Mouse (Mus musculus) neural tube, embryonic 11.5 days (tissue): Measurements from ENCODE around the gene Spast. TPM values are rescaled to one million over a fixed set of nuclear protein-coding genes. Genes with fewer than 3 reads are reported as not detected.
"Not testable (repeated sequence)": the region's sequence is repeated elsewhere in the genome, so short reads cannot be mapped to it uniquely, and the experiment has no call there.

ENCODE experiments used
- ATAC-seq: fragments of 200-750 bp; cut with Nextera tagmentation; 2 replicates; pipeline ENCODE4 v1.8.0; 2017; ENCODE audit warnings: moderate number of reproducible peaks, mild to moderate bottlenecking, moderate TSS enrichment, moderate library complexity; ENCODE audit not compliant: insufficient read depth, low FRiP score, low TSS enrichment
- DNase-seq: peaks from one replicate; pipeline ENCODE4 v3.0.0-alpha.2; 2015; ENCODE audit warnings: low spot score
- H3K27ac ChIP-seq: fragments of 300-500 bp; sonication (generic); 2 replicates; pipeline ENCODE4 v1.5.1; 2014; ENCODE audit warnings: low read depth, mild to moderate bottlenecking, low read length
- H3K27me3 ChIP-seq: fragments of 300-500 bp; sonication (generic); 2 replicates; pipeline ENCODE4 v1.6.1; 2014; ENCODE audit warnings: mild to moderate bottlenecking, low read length, mixed read lengths; ENCODE audit not compliant: control insufficient read depth, insufficient read depth
- H3K36me3 ChIP-seq: fragments of 300-500 bp; sonication (generic); 2 replicates; pipeline ENCODE4 v1.6.1; 2014; ENCODE audit warnings: mild to moderate bottlenecking, low read length, moderate library complexity, mixed read lengths; ENCODE audit not compliant: control insufficient read depth, insufficient read depth
- H3K4me1 ChIP-seq: fragments of 300-500 bp; sonication (generic); 2 replicates; pipeline ENCODE4 v1.6.1; 2014; ENCODE audit warnings: low read length, mixed read lengths; ENCODE audit not compliant: control insufficient read depth, insufficient read depth
- H3K4me2 ChIP-seq: fragments of 300-500 bp; sonication (generic); 2 replicates; pipeline ENCODE4 v1.6.1; 2014; ENCODE audit warnings: low read depth, mild to moderate bottlenecking, moderate library complexity
- H3K4me3 ChIP-seq: fragments of 300-500 bp; sonication (generic); 2 replicates; pipeline ENCODE4 v1.5.1; 2014; ENCODE audit warnings: low read depth, low read length
- H3K9ac ChIP-seq: fragments of 300-500 bp; sonication (generic); 2 replicates; pipeline ENCODE4 v1.6.1; 2014; ENCODE audit warnings: mild to moderate bottlenecking, low read length
- H3K9me3 ChIP-seq: fragments of 300-500 bp; sonication (generic); 2 replicates; pipeline ENCODE4 v1.6.1; 2016; ENCODE audit warnings: low read length; ENCODE audit not compliant: control insufficient read depth
- WGBS: fragments of 180-500 bp; shearing (Covaris S2); extraction: QIAGEN DNeasy Blood & Tissue Kit; methylation state at CpG from one replicate; pipeline ENCODE4 v1.1.7; 2014; 5-methylcytosine and 5-hydroxymethylcytosine counted together
- polyA plus RNA-seq: library from polyadenylated mRNA; unstranded; fragments of >200 nt; fragmentation: Nextera tagmentation; extraction: Ambion mirVana; gene quantifications from 2 replicates; pipeline ENCODE4 v1.2.1, GENCODE M21; 2014

Gene Spast
- polyA plus RNA-seq, 1 experiment from 2014 or later = 49.3 TPM

DNA sequence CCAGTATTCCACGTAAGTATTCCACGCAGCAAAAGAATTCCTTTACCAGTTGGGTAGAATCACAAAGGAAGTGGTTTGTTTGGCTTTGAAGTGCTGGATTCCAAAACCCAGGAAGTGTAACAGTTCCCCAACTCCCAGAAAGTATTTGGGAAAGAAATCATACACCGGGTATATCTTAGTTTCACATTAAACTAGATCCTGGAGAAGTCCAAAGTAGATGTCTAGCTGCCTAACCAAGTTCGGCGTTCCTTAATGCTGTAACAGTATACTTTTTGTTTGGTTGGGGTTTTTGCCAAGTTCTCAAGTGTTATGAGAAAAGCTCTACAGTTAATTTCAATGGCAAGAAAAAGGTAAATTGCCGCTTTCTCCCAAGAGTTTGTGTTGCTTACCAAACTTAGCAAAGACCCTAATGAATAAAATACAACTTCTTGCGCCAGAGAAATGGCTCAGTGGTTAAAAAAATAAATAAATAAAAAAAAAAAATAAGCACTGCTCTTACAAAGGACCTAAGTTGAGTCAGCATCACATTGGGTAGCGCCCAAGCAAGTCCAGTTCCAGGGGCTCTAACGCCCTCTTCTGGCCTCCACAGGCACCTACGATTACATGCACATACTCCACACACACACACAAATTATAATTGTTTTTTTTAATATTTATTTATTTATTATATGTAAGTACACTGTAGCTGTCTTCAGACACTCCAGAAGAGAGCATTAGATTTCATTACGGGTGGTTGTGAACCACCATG lies 42.5 kb upstream of the Spast start:
- H3K9me3 ChIP-seq = no peaks in the 10 kb centered on the region

DNA sequence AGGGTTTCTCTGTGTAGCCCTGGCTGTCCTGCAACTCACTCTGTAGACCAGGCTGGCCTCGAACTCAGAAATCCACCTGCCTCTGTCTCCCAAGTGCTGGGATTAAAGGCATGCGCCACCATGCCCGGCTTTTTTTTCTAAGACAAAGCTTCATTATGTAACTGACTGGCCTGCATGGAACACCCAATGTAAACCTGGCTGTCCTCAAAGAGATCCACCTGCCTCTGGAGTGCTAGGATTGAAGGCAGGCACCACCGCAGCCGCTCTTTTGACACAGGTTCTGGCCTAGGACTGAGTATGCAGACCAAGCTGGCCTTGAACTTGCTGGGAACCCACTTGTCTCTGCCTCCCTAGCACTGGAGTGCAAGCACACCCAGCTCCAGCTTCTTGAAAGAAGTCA lies 41.8 kb upstream of the Spast start:
- DNase-seq, ATAC-seq, H3K9me3 ChIP-seq, H3K9ac ChIP-seq, H3K4me2 ChIP-seq, H3K27ac ChIP-seq, H3K4me3 ChIP-seq, H3K36me3 ChIP-seq, H3K27me3 ChIP-seq: not testable (repeated sequence)
- peaks cover 10% of the 10 kb centered on the region; the same call in 1 of the 2 replicates for H3K4me1 ChIP-seq
- WGBS = 90% methylated on average over 5 of the region's 5 CpGs

More for the DNA sequence above, 42.5 kb upstream of the Spast start:
- H3K4me3 ChIP-seq = peak overlapping the region; percentile 97
- DNase-seq = no peak
- H3K27me3 ChIP-seq = no peaks in the 10 kb centered on the region
- ATAC-seq = no peak
- H3K4me2 ChIP-seq = peak overlapping the region; percentile 77
- H3K9ac ChIP-seq = peak overlapping the region; percentile 95; the same call in 1 of the 2 replicates
- peaks cover 2% of the 10 kb centered on the region for H3K36me3 ChIP-seq
- 50% methylated on average over 11 of the region's 11 CpGs for WGBS
- H3K4me1 ChIP-seq = peaks cover 10% of the 10 kb centered on the region; the same call in 1 of the 2 replicates
- peak overlapping the region; percentile 94; the same call in 1 of the 2 replicates for H3K27ac ChIP-seq

DNA sequence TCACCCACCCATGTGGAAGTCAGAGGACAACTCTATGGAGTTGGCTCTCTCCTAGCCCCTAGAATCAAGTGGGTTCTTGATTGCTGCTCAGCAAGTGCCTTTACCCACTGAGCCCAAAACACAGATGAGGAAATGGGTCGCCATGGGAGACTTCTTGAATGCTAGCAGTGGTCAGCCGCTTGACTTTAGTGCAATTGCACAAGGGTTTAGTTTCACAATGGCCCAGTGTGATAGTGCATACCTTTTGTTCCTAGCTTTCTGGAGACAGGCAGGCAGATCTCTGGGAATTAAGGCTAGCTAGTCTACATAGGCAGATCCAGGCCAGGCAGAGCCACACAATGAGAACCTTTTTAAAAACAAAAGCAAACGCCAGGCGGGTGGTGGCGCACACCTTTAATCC lies 38.7 kb upstream of the Spast start:
- DNase-seq = no peak
- no peak overlapping the region for H3K9ac ChIP-seq
- H3K36me3 ChIP-seq = peaks cover 2% of the 10 kb centered on the region
- no peak for ATAC-seq
- no peaks in the 10 kb centered on the region for H3K9me3 ChIP-seq
- H3K4me1 ChIP-seq = 0 out of 2 replicates have a peak, but pooled peaks cover 4% of the 10 kb centered on the region
- H3K27me3 ChIP-seq = no peaks in the 10 kb centered on the region
- H3K4me2 ChIP-seq = no peak overlapping the region
- 91% methylated on average over 5 of the region's 5 CpGs for WGBS
- H3K27ac ChIP-seq = no peak overlapping the region
- no peak overlapping the region for H3K4me3 ChIP-seq

DNA sequence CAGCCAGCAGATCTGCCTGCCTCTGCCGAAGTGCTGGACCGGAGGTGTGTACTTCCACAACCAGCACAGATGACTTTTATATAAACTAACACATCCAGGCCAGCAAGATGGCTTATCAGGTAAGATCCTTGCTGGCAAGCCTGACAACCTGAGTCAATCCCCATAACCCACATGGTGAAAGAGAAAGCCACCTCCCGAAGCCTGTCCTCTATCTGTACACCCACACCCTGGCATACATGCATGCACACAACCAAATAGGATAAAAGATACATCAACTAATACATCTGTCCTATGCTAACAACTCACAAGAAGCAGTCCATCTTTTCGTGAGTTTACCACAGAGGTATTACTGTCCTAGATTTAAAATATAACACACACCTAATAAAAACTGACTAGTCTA lies 34.7 kb upstream of the Spast start:
- H3K36me3 ChIP-seq = peaks cover 3% of the 10 kb centered on the region
- over 99% methylated on average over 4 of the region's 4 CpGs for WGBS
- H3K4me3 ChIP-seq = no peak overlapping the region
- DNase-seq (no peak), ATAC-seq (no peak)
- H3K4me2 ChIP-seq = no peak overlapping the region
- no peaks in the 10 kb centered on the region for H3K9me3 ChIP-seq
- H3K27me3 ChIP-seq = no peaks in the 10 kb centered on the region
- no peaks in the 10 kb centered on the region for H3K4me1 ChIP-seq
- no peak overlapping the region for H3K27ac ChIP-seq
- no peak overlapping the region for H3K9ac ChIP-seq

DNA sequence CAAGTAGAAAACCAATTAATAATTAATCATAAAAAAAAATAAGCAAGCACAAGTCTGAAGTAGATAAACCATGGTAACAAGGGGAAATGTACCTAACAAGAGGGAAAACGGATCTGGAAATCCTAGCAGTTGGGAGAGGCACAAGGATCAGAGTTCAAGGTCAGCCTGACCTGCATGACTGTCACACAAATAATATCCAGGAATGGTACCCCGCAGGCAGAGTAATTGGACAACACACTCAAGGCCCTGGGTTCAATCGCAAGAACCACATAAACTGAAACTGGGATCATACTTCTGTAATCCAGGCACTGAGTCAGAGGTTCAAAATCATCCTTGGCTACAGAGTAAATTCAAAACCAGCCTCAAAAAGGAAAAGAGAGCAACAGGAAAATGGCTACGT lies 33.2 kb upstream of the Spast start:
- no peaks in the 10 kb centered on the region for H3K27me3 ChIP-seq
- no peak overlapping the region for H3K4me3 ChIP-seq
- no peaks in the 10 kb centered on the region for H3K9me3 ChIP-seq
- peaks cover 2% of the 10 kb centered on the region for H3K36me3 ChIP-seq
- ATAC-seq (no peak), DNase-seq (no peak)
- H3K4me2 ChIP-seq = no peak overlapping the region
- WGBS = 92% methylated on average over 4 of the region's 4 CpGs
- no peaks in the 10 kb centered on the region for H3K4me1 ChIP-seq
- no peak overlapping the region for H3K27ac ChIP-seq
- H3K9ac ChIP-seq = no peak overlapping the region

DNA sequence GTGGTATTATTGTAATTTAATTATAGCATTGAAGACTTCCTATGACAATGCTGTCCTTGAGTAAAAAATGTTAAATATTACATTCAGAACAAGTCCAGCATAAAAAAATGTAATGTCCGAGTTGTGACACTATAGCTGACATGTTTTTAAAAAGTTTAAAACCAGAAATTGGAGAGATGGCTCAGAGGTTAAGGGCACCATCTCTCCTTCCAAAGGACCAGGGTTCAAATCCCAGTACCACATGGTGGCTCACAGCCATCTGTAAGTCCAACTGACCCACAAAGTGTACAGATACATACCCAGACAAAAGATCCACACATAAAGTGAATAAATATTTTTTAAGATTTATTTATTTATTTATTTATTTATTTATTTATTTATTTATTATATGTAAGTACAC lies 32.8 kb upstream of the Spast start:
- ATAC-seq (no peak), DNase-seq (no peak)
- Histone ChIP-seq H3K9me3 (no peaks in the 10 kb centered on the region), H3K27ac (no peak overlapping the region), H3K9ac (no peak overlapping the region), H3K4me3 (no peak overlapping the region), H3K36me3 (peaks cover 2% of the 10 kb centered on the region), H3K4me1 (no peaks in the 10 kb centered on the region), H3K4me2 (no peak overlapping the region), H3K27me3 (no peaks in the 10 kb centered on the region)
- WGBS = 93% methylated on average over 1 of the region's 1 CpGs

DNA sequence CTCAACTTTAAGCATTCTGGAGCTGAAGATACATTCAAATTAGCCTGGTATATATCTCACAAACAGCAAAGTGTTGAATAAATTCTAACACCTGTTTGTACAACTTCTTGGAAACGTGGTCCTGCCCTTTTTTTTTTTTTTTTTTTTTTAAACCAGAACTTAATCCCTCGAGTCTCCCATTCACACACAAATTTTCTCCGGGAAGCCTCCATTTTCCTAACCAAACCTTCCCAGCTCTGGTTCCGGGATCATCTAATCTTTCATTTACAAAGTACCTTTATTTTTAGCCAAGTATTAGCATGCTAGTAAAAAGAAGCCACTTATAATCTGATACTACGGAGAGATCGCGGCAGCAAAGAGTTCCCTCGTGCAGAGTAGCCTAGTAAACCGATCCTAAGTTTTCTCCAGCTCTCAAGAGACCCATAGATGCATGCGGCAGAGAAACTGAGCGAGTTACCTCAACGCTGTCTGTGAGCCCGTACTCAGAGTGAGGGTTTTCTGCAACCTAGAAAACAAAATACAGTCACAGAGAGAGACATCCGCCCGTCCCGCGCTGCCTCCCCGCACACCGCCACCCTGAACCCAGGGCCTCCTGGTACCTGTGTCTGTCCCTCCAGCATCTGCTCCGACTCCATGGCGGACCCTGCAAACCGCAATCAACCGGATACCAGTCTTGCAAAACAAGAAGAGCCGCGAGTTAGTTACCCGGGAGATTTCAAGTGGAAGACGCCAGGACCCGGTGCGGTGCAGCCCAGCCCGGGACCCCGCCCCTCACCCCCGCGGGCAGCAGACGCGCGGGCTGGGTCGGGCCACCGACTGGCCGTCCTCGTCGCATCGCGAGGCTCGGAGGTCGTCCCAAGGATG lies 23.1 kb upstream of the Spast start:
- under 1% methylated on average over 45 of the region's 45 CpGs for WGBS
- ATAC-seq = no peak; the same call in 1 of the 2 replicates

DNA sequence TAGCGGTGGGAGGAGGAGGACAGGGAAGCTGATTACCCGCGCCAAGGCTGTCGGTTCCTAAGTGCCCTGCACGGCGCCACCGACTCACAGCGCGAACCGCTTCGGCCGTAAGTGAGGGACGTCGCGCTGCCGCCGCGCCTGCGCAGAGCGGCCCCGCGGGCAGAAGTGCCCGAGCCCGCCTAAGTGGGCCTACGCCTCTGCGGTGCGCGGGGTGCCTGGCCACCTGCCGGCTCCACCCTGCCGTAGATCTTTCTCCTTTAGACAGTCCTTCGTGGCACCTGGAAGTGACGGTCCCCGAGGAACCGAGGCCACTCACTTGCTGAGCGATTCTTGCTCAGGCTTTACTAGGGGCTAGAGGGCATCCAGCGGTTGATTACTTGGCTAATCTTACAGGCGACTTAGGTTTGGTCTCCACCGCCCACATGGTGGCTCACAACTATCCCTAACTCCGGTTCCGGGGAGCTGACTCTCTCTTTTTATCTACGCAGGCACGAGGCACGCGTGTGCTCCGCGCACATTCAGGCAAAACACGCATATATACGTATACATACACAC lies 22.4 kb upstream of the Spast start:
- peak overlapping the region; percentile 86 for H3K27ac ChIP-seq
- DNase-seq = peak; percentile 95
- peak overlapping the region; percentile 86 for H3K4me3 ChIP-seq
- no peaks in the 10 kb centered on the region for H3K36me3 ChIP-seq
- peak; percentile 95 for ATAC-seq
- under 1% methylated on average over 47 of the region's 48 CpGs for WGBS
- H3K27me3 ChIP-seq = no peaks in the 10 kb centered on the region
- H3K4me1 ChIP-seq = peaks cover 6% of the 10 kb centered on the region; the same call in 1 of the 2 replicates
- H3K4me2 ChIP-seq = peak overlapping the region; percentile 70
- H3K9me3 ChIP-seq = no peaks in the 10 kb centered on the region
- H3K9ac ChIP-seq = peak overlapping the region; percentile 86

More for the DNA sequence above, 23.1 kb upstream of the Spast start:
- Histone ChIP-seq H3K9ac (peak overlapping the region; percentile 86), H3K27me3 (no peaks in the 10 kb centered on the region), H3K36me3 (no peaks in the 10 kb centered on the region), H3K4me2 (peak overlapping the region; percentile 70), H3K9me3 (no peaks in the 10 kb centered on the region), H3K4me1 (peaks cover 6% of the 10 kb centered on the region; the same call in 1 of the 2 replicates), H3K4me3 (peak overlapping the region; percentile 86), H3K27ac (peak overlapping the region; percentile 86)
- peak; percentile 23 for DNase-seq
